Mouse (Mus musculus): Measurements from ENCODE around the gene Impg1. TPM values are rescaled to one million over a fixed set of nuclear protein-coding genes. Genes with fewer than 3 reads are reported as not detected.
"Not testable (repeated sequence)": the region's sequence is repeated elsewhere in the genome, so short reads cannot be mapped to it uniquely, and the experiment has no call there.

The Impg1 gene
- total RNA-seq, 2 experiments from 2014 or later: not detected

- Histone ChIP-seq H3K27ac (no peak overlapping the region), H3K4me3 (no peak overlapping the region)
- intact Hi-C loops (cut with DNase I): no loop called here
- DNase-seq: no peak
- no peak for TF ChIP-seq CTCF (IDR thresholded peaks at IDR 0.05)
These were observed 129.5 kb downstream of the Impg1 start for GRCm38 (mm10) chr9:80335660-80336357.

GRCm38 (mm10) chr9:80333998-80334605 is 131.2 kb downstream of the Impg1 start:
- no peak for DNase-seq
- H3K4me3 ChIP-seq: peak overlapping the region; percentile 57
- TF ChIP-seq CTCF (IDR thresholded peaks at IDR 0.05): no peak
- H3K27ac ChIP-seq: no peak overlapping the region
- intact Hi-C loops (cut with DNase I): no loop called here

GRCm38 (mm10) chr9:80333466-80333865 is 131.8 kb downstream of the Impg1 start:
- H3K4me3 ChIP-seq: peak overlapping the region; percentile 57
- no peak overlapping the region for H3K27ac ChIP-seq
- intact Hi-C loops (cut with DNase I): no loop called here
- no peak for TF ChIP-seq CTCF (IDR thresholded peaks at IDR 0.05)
- DNase-seq: no peak

GRCm38 (mm10) chr9:80332153-80332552 is 133.1 kb downstream of the Impg1 start:
- Histone ChIP-seq H3K4me3 (peak overlapping the region; percentile 65), H3K27ac (no peak overlapping the region)
- peak; percentile 58 for TF ChIP-seq CTCF (IDR thresholded peaks at IDR 0.05)
- intact Hi-C loops (cut with DNase I): no loop called here
- no peak for DNase-seq

GRCm38 (mm10) chr9:80321051-80321887 is 144.0 kb downstream of the Impg1 start:
- intact Hi-C loops (cut with DNase I); H3K4me3 ChIP-seq; H3K27ac ChIP-seq: not testable (repeated sequence)

GRCm38 (mm10) chr9:80318027-80318426 is 147.3 kb downstream of the Impg1 start:
- intact Hi-C loops (cut with DNase I): no loop called here
- no peak for DNase-seq
- Histone ChIP-seq H3K27ac (no peak overlapping the region), H3K4me3 (no peak overlapping the region)
- TF ChIP-seq CTCF (IDR thresholded peaks at IDR 0.05): no peak

More at GRCm38 (mm10) chr9:80321051-80321887, 144.0 kb downstream of the Impg1 start:
- not testable (repeated sequence) for DNase-seq

- Histone ChIP-seq H3K4me3 (no peak overlapping the region), H3K27ac (no peak overlapping the region)
- intact Hi-C loops (cut with DNase I): no loop called here
- no peak for DNase-seq
- TF ChIP-seq CTCF (IDR thresholded peaks at IDR 0.05): no peak
These were observed 149.4 kb downstream of the Impg1 start for GRCm38 (mm10) chr9:80315922-80316321.

- TF ChIP-seq CTCF (IDR thresholded peaks at IDR 0.05): no peak
- DNase-seq: no peak
- Histone ChIP-seq H3K27ac (no peak overlapping the region), H3K4me3 (no peak overlapping the region)
- intact Hi-C loops (cut with DNase I): no loop called here
These were observed 151.7 kb downstream of the Impg1 start for GRCm38 (mm10) chr9:80313610-80314009.

- intact Hi-C loops (cut with DNase I): no loop called here
- Histone ChIP-seq H3K27ac (no peak overlapping the region), H3K4me3 (no peak overlapping the region)
- TF ChIP-seq CTCF (IDR thresholded peaks at IDR 0.05): no peak
- no peak for DNase-seq
These were observed 157.7 kb downstream of the Impg1 start for GRCm38 (mm10) chr9:80307629-80308028.

GRCm38 (mm10) chr9:80306853-80307252 is 158.4 kb downstream of the Impg1 start:
- no peak overlapping the region for H3K27ac ChIP-seq
- intact Hi-C loops (cut with DNase I): no loop called here
- no peak overlapping the region for H3K4me3 ChIP-seq
- no peak for TF ChIP-seq CTCF (IDR thresholded peaks at IDR 0.05)
- DNase-seq: no peak

- Histone ChIP-seq H3K4me3 (no peak overlapping the region), H3K27ac (no peak overlapping the region)
- intact Hi-C loops (cut with DNase I): no loop called here
- TF ChIP-seq CTCF (IDR thresholded peaks at IDR 0.05): no peak
- DNase-seq: no peak
These were observed 158.9 kb downstream of the Impg1 start for GRCm38 (mm10) chr9:80306390-80306789.

- TF ChIP-seq CTCF (IDR thresholded peaks at IDR 0.05): peak; percentile 39; the same call in 1 of the 2 replicates
- intact Hi-C loops (cut with DNase I): no loop called here
- DNase-seq: no peak
- no peak overlapping the region for H3K4me3 ChIP-seq
- H3K27ac ChIP-seq: no peak overlapping the region
These were observed 161.8 kb downstream of the Impg1 start for GRCm38 (mm10) chr9:80303518-80303917.

- Histone ChIP-seq H3K27ac (no peak overlapping the region), H3K4me3 (no peak overlapping the region)
- DNase-seq: no peak
- TF ChIP-seq CTCF (IDR thresholded peaks at IDR 0.05): no peak
- intact Hi-C loops (cut with DNase I): no loop called here
These were observed 166.2 kb downstream of the Impg1 start for GRCm38 (mm10) chr9:80299031-80299430.

All from gastrocnemius, adult 2 months (tissue).